Mouse (Mus musculus) cerebellum, adult 11-12 months (tissue): Measurements from ENCODE around the gene Man2a2.
"Not testable (repeated sequence)": the region's sequence is repeated elsewhere in the genome, so short reads cannot be mapped to it uniquely, and the experiment has no call there.

Experiments used
- DNase-seq: peaks from one replicate; pipeline ENCODE4 v3.0.0; 2022

Gene Man2a2

GRCm38 (mm10) chr7:80400099-80400498, 28.9 kb upstream of the Man2a2 start:
- DNase-seq: peak; percentile 86

- DNase-seq: no peak
These were observed 27.7 kb upstream of the Man2a2 start for GRCm38 (mm10) chr7:80398654-80399444.

- no peak for DNase-seq
These were observed 26.8 kb upstream of the Man2a2 start for GRCm38 (mm10) chr7:80397986-80398385.

GRCm38 (mm10) chr7:80396427-80396826, 25.3 kb upstream of the Man2a2 start:
- DNase-seq: not testable (repeated sequence)

DNA sequence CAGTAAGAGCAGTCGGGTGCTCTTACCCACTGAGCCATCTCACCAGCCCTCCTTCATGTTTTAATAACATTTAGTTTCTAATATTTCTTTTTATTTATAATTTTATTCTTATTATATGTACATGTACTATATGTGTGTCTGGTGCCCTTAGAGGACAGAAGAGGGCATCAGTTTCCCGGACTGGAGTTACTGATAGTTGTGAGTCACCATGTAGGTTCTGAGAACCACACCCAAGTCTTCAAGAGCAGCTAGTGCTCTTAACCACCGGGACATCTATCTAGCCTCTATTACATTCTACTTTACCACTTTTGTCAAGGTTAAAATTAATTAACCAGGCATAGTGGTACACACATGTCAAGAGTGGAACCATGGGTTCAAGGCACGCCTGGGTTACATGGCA, 23.4 kb upstream of the Man2a2 start:
- no peak for DNase-seq

DNA sequence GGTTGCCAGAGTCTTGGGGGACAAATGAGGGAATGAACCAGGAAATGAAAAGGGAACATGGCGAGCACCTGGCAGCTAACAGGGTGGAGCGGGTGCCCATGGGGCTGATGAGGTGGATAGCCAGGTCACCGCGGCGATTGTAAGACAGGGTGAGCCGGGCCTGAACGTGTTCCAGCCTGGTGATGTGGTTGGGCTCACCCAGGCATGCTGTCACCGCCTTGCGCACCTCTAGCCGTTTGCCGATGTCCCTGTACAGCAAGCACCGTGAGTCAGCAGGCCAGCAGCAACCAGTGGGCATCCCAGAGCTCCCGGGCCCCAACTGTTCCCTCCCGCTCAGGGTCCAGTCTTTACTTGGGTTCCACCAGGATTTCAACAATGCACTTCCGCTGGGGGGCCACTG, 20.9 kb upstream of the Man2a2 start:
- peak; percentile 10 for DNase-seq

DNA sequence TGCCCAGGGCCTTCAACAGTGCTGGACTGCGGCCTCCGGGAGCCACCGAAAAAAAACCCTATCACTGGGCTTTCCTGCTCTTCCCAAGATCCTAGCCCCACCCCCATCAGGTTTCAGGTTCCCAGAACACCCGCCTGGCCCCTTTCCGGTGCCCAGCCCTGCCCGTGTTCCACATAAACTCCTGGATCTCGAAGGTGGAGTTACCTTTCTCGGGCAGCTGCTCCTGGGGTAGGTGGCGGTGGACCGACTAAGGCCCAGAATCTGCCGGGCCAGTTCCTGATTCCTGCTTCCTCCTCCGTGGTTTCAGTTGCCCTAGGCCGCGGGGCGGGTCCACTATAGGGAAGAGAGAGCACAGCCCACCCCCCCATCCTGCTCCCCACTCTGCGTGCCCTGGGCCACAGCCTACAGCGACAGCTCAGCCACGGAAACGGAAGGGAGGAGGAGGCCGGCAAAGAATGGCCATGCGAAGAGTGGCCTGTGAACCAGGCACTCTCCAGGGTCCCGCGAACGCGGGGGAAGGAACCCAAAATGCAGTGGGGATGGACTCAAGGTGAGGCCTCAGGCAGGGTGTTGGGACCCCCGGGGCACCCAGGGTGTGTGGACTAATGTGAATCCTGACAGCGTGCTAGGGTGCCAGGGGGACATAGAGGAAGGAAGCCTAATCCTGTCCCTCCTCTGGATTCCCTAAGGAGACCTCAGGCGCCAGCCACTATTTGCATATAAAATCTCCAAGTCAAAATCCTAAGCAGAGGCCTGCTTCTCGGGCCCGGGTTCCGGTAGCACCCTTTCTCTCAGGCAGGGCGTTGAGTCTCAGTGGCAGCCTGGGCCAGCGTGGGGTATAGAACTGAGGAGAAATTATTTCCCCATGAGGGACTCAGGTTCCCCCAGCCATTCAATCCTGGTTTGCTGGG, 16.7 kb upstream of the Man2a2 start, which contains the start of gene Fes:
Gene Fes (minus strand): TSS at position 314 of the 911 bp plus-strand sequence.
- peak; percentile 22 for DNase-seq

DNA sequence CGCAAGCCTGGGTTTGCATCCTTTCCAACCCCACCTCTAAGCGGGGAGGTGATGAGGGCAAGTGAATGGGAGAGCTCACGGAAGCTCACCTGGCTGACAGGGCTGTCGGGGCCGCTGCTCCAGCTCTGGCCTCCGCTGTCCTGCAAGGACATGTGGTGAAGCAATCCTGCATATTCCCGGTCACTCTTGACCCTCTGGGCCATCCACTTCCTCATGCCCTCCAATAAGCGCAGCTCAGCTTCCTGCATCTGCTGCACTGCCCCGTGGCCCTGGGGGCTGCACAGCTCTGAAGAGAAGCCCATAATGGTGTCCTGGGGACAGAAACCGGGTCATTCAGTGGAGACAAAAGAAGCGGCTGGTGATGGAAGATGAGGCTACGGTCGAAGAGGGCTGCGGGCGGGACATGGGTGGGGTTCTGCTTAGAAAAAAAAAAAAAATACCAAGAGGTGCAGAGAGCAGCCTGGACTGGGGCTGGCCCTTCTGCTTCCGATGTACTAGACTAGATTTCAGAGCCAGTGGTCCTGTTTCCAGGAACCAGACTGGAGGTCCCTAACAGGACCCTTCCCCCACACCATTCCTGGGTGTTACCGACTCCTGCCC, 16.0 kb upstream of the Man2a2 start:
- no peak for DNase-seq

DNA sequence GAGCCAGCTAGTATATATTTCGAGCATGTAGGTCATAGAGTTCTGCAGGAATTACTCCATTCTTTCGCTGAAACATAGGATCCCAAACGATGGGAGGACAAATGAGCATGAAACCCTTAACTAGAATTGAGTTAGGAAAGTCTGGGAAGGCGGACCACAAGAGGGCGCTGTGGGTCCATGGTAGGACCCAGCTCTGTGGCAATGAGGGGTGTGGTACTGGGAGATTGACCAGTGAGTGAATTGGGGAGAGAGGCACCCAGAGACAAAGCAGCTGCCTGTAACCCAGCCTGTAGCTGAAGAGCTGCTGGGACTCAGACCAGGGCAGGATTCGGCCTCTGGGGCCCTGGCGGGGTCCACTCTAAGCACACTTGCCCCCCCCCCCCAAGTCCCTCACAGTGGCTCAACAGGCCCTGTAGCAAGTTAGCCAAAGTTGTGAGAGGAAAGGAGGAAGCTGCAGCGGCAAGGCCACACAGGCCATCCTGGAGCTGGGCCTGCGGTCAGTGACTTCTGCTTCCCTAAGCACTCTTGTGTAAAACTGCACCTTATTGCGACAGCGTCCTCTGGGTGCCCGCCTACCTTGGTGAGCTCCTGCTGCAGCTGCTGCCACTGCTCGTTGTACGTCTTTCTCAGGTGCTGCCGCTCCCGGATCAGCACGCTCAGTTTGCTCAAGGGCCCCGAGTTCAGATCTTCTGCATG, 15.2 kb upstream of the Man2a2 start:
- DNase-seq: peak; percentile 74

DNA sequence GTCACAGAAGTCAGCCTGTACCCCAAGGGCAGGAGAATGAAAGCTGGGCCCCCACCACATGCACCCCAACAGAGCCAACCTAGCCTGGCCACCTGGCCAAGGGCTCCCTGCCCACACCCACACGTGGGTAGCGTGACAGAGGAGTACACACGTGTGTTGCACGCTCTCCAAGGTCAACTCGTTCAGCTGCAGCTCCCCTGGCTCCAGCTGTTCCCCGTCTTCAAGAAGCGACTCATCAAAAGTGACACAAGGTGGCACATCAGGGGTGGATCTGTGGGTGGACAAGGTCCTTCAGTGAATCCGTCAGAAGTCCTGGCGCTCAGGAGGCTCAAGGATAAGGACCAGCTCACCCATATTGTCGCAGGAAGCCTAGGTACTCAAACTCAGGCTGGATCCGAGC, 11.7 kb upstream of the Man2a2 start:
- no peak for DNase-seq

- no peak for DNase-seq
These were observed 8.4 kb upstream of the Man2a2 start for GRCm38 (mm10) chr7:80379531-80379930.

DNA sequence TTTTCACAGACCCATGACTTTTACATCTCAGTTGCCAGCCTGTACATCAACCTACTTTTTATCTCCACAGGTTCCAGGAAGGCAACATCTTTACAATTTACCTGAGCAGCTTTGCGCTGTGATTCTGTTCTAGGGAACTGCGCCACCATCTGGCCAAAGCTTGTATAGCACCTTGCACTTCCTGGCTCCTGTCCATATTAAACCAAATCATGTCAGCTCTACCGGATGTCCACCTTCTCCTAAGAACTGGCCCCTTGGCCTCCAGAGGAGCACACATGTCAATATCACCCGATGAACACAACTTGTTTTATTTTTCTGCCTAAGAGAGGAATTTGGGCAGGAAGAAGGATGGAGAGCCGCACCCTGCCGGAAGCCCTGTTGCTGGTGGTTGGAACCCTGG, 6.3 kb upstream of the Man2a2 start:
- peak; percentile 74 for DNase-seq

DNA sequence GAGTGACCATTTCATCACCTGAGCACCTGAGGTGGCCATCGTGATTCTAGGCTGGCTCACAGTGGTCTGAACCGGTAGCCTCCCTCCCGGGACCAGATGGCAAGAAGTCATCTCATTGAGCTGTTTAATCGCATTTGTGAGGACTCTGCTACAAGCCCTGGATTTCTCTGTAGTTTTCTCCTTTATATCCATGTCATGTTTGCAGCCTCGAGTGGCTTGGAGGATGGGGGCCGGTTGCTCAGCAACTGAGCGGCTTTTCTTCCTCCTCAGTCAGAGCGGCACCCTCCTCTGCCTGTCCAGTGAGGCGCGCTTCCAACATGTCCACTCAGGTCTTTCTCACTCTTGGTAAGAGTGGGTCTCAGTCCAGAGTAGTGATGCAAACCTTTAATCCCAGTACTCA, 5.0 kb upstream of the Man2a2 start:
- DNase-seq: no peak

DNA sequence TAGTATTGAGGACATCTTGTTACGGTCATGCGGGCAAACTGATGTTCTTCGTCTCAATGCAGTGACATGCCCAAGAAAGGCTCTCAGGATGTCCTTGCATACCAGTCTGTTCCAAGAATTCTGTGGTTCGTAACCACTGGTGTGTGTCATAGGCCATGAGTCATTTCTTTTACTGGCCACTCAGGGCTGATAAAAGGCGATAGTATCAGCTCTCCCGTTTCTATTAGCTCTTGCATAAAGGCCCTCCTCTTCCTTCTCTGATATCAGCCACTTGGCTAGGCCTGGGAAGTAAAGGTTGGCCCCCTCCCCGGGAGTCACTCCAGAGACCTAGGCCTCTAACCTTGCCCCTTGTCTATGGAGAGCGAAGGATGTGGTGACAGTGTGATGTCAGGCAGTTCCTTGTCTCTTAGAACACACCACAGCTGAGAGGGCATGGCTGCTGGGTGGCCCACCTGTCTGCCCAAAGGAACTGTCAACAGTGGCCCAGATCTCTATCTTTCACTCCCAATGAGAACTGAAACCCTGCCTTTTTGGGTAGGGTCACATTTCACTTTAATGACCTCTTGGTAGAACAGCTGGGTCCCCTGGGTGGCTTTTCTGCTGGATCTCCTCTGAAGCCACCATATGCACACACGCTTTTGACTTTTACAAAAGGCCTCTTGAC, 4.3 kb upstream of the Man2a2 start:
- DNase-seq: no peak

DNA sequence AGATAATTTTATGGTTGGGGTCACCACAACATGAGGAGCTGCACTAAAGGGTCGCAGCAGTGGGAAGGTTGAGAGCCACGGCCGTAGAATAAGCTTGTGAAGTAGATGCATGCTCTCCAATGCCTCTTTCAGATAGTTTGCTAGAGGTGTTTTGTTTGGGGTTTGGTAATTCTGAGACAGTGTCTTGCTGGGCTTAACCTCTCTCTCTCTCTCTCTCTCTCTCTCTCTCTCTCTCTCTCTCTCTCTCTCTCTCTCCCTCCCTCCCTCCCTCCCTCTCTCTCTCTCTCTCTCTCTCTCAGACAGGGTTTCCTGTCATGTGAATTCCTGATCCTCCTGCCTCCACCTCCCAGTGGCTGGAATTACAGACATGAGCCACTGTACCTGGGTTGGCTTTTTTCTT, 3.6 kb upstream of the Man2a2 start:
- no peak for DNase-seq

DNA sequence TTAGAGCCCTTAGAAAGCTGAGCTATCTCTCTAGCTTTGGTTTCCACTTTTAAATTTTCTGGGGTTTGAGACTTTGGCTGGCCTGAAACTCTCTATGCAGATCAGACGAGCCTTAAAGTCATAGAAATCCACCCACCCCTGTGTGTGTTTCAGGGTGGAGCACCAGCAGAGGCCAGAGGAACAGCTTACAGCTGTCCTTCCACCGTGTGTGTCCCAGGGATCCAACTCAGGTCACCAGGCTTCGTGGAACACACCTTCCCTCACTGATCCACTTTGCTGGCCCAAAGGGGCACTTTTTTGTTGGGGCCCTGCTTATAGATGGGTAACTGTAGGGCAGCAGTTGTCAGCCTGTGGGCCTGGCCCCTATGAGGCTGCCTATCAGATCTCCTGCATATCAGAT, 3.1 kb upstream of the Man2a2 start:
- DNase-seq: no peak

DNA sequence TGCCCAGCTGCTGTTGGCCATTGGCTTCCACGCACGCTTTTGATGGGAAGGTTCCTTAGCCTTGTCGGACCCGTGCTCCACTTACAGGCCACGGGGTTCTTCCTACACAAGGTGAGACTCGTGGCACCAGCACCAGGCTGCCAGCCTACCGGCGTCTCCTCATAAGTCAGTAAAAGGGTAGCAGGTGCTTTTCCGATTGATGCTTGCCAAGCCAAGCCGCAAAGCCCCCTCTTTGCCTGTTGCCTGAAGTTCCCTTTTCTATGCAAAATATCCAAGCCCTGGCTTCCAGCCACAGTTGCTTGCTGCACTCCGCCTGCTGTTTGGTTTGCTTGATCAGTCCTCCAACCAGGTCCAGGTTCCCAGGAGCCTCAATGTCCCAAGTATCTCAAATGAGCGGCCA, 2.7 kb upstream of the Man2a2 start:
- DNase-seq: no peak

GRCm38 (mm10) chr7:80373352-80373751, 2.2 kb upstream of the Man2a2 start:
- no peak for DNase-seq

GRCm38 (mm10) chr7:80372667-80373066, 1.5 kb upstream of the Man2a2 start:
- DNase-seq: no peak

GRCm38 (mm10) chr7:80372166-80372565, 991 bp upstream of the Man2a2 start:
- DNase-seq: no peak

DNA sequence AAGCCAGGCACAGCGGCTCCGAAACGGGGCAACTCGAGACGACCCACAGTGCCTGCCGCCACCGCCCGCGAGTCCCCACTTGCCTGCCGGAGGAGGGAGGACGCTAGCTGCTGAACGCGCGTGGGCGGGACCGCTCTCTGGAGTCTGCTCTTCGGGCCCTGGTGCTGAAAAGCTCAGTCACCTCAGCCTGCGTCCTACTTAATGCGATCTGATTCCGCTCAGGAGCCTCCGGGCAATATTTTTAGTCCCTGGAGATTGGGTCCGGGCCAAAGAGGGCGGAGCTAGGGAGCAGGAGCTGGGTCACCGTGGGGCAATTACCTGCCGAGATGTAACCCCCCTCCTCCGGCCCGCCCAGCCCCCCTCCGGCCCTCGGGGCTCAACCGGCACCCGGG, 530 bp downstream of the Man2a2 start:
- peak; percentile 93 for DNase-seq

DNA sequence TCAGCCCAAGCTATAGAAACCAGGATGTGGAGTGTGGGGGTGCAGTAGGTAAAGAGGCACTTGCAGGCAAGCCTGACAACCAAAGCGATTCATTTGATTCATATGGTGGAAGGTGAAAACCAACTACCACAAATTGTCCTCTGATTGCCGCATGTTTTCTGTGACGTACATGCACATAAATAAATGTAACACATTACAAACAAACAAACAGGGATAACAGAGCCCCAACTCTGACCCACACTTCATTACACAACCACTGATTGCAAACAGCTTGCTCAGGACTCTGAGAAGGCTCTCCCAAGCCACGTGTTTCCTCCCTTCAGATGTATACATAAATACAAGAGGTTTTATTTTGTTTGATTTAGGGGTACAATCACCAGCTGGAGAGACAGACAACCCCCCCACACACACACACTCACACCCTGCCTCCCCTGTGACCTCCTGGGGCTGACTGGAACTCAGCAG, 1.2 kb downstream of the Man2a2 start:
- no peak for DNase-seq
